Mouse (Mus musculus) embryonic facial prominence, embryonic 12.5 days (tissue): ENCODE measurements around the gene Stox2. TPM values are rescaled to one million over a fixed set of nuclear protein-coding genes. Genes with fewer than 3 reads are reported as not detected.

ENCODE experiments used
- ATAC-seq: fragments of 200-750 bp; cut with Nextera tagmentation; 2 replicates; pipeline ENCODE4 v1.8.0; 2017; ENCODE audit not compliant: insufficient number of reproducible peaks, insufficient read depth, low FRiP score, low TSS enrichment
- H3K27ac ChIP-seq: fragments of 300-500 bp; sonication (generic); 2 replicates; pipeline ENCODE4 v1.5.1; 2016; ENCODE audit warnings: mild to moderate bottlenecking
- H3K27me3 ChIP-seq: fragments of 300-500 bp; sonication (generic); 2 replicates; pipeline ENCODE4 v1.6.1; 2016; ENCODE audit warnings: mild to moderate bottlenecking, moderate library complexity
- H3K36me3 ChIP-seq: fragments of 300-500 bp; sonication (generic); 2 replicates; pipeline ENCODE4 v1.6.1; 2016; ENCODE audit warnings: mild to moderate bottlenecking
- H3K4me1 ChIP-seq: fragments of 300-500 bp; sonication (generic); 2 replicates; pipeline ENCODE4 v1.6.1; 2016
- H3K4me2 ChIP-seq: fragments of 300-500 bp; sonication (generic); replicated peaks from 2 replicates; pipeline ENCODE4 v1.6.1; 2016; ENCODE audit warnings: mild to moderate bottlenecking, moderate library complexity
- H3K4me3 ChIP-seq: fragments of 300-500 bp; sonication (generic); 2 replicates; pipeline ENCODE4 v1.5.1; 2016; ENCODE audit warnings: mild to moderate bottlenecking
- H3K9ac ChIP-seq: fragments of 300-500 bp; sonication (generic); 2 replicates; pipeline ENCODE4 v1.6.1; 2016; ENCODE audit warnings: mild to moderate bottlenecking, moderate library complexity
- H3K9me3 ChIP-seq: fragments of 300-500 bp; sonication (generic); 2 replicates; pipeline ENCODE4 v1.6.1; 2016; ENCODE audit warnings: mild to moderate bottlenecking, moderate library complexity
- WGBS: fragments of 180-500 bp; shearing (Covaris S2); methylation state at CpG from one replicate; pipeline ENCODE4 v1.1.7; 2016; 5-methylcytosine and 5-hydroxymethylcytosine counted together
- polyA plus RNA-seq: library from polyadenylated mRNA; unstranded; fragments of >200 nt; fragmentation: Nextera tagmentation; extraction: Ambion mirVana; gene quantifications from 2 replicates; pipeline ENCODE4 v1.2.1, GENCODE M21; 2016

Stox2 gene
- polyA plus RNA-seq, 1 experiment from 2014 or later: 23.9 TPM

GRCm38 (mm10) chr8:47193321-47193996 is 252.7 kb downstream of the Stox2 start:
- no peaks in the 10 kb centered on the region for H3K4me1 ChIP-seq
- H3K4me3 ChIP-seq: no peak overlapping the region
- H3K9ac ChIP-seq: no peak overlapping the region
- no peak overlapping the region for H3K4me2 ChIP-seq
- no peaks in the 10 kb centered on the region for H3K27me3 ChIP-seq
- H3K27ac ChIP-seq: no peak overlapping the region
- 94% methylated on average over 29 of the region's 29 CpGs for WGBS
- peaks cover 34% of the 10 kb centered on the region for H3K36me3 ChIP-seq
- H3K9me3 ChIP-seq: no peaks in the 10 kb centered on the region
- ATAC-seq: no peak

GRCm38 (mm10) chr8:47191444-47192365 is 254.5 kb downstream of the Stox2 start:
- Histone ChIP-seq H3K4me1 (no peaks in the 10 kb centered on the region), H3K4me3 (no peak overlapping the region), H3K27me3 (no peaks in the 10 kb centered on the region), H3K27ac (no peak overlapping the region), H3K4me2 (no peak overlapping the region), H3K9me3 (no peaks in the 10 kb centered on the region), H3K36me3 (peaks cover 34% of the 10 kb centered on the region), H3K9ac (no peak overlapping the region)
- no peak for ATAC-seq
- WGBS: 92% methylated on average over 18 of the region's 18 CpGs

GRCm38 (mm10) chr8:47185396-47185795 is 260.8 kb downstream of the Stox2 start:
- Histone ChIP-seq H3K27ac (no peak overlapping the region), H3K4me1 (no peaks in the 10 kb centered on the region), H3K4me2 (no peak overlapping the region), H3K27me3 (no peaks in the 10 kb centered on the region), H3K9me3 (no peaks in the 10 kb centered on the region), H3K4me3 (no peak overlapping the region), H3K36me3 (peaks cover 13% of the 10 kb centered on the region; the same call in 1 of the 2 replicates), H3K9ac (no peak overlapping the region)
- WGBS: 58% methylated on average over 6 of the region's 6 CpGs
- ATAC-seq: no peak

GRCm38 (mm10) chr8:47182771-47183558 is 263.2 kb downstream of the Stox2 start:
- Histone ChIP-seq H3K9ac (no peak overlapping the region), H3K4me2 (no peak overlapping the region), H3K9me3 (no peaks in the 10 kb centered on the region), H3K4me3 (no peak overlapping the region), H3K36me3 (peaks cover 13% of the 10 kb centered on the region; the same call in 1 of the 2 replicates), H3K27ac (no peak overlapping the region), H3K4me1 (no peaks in the 10 kb centered on the region), H3K27me3 (no peaks in the 10 kb centered on the region)
- ATAC-seq: no peak
- WGBS: 88% methylated on average over 6 of the region's 6 CpGs

- no peak overlapping the region for H3K9ac ChIP-seq
- H3K27me3 ChIP-seq: no peaks in the 10 kb centered on the region
- no peak overlapping the region for H3K4me2 ChIP-seq
- 92% methylated on average over 4 of the region's 4 CpGs for WGBS
- peaks cover 13% of the 10 kb centered on the region; the same call in 1 of the 2 replicates for H3K36me3 ChIP-seq
- H3K4me1 ChIP-seq: no peaks in the 10 kb centered on the region
- H3K9me3 ChIP-seq: no peaks in the 10 kb centered on the region
- ATAC-seq: no peak
- no peak overlapping the region for H3K4me3 ChIP-seq
- H3K27ac ChIP-seq: no peak overlapping the region
Observed at GRCm38 (mm10) chr8:47182292-47182691, 263.9 kb downstream of the Stox2 start.

- no peak for ATAC-seq
- 90% methylated on average over 18 of the region's 18 CpGs for WGBS
- H3K9me3 ChIP-seq: no peaks in the 10 kb centered on the region
- no peaks in the 10 kb centered on the region for H3K27me3 ChIP-seq
- H3K27ac ChIP-seq: no peak overlapping the region
- H3K4me3 ChIP-seq: no peak overlapping the region
- no peaks in the 10 kb centered on the region for H3K4me1 ChIP-seq
- H3K36me3 ChIP-seq: peaks cover 7% of the 10 kb centered on the region; the same call in 1 of the 2 replicates
- no peak overlapping the region for H3K4me2 ChIP-seq
- no peak overlapping the region for H3K9ac ChIP-seq
Observed at GRCm38 (mm10) chr8:47181032-47181698, 265.0 kb downstream of the Stox2 start.

GRCm38 (mm10) chr8:47180181-47180580 is 266.0 kb downstream of the Stox2 start:
- H3K4me3 ChIP-seq: no peak overlapping the region
- WGBS: 80% methylated on average over 5 of the region's 5 CpGs
- no peak for ATAC-seq

GRCm38 (mm10) chr8:47178785-47179184 is 267.4 kb downstream of the Stox2 start:
- Histone ChIP-seq H3K9me3 (no peaks in the 10 kb centered on the region), H3K9ac (no peak overlapping the region), H3K27ac (no peak overlapping the region), H3K4me3 (no peak overlapping the region), H3K4me1 (no peaks in the 10 kb centered on the region), H3K36me3 (no peaks in the 10 kb centered on the region), H3K27me3 (no peaks in the 10 kb centered on the region), H3K4me2 (no peak overlapping the region)
- WGBS: 93% methylated on average over 2 of the region's 2 CpGs
- ATAC-seq: no peak

More at GRCm38 (mm10) chr8:47180181-47180580, 266.0 kb downstream of the Stox2 start:
- Histone ChIP-seq H3K9me3 (no peaks in the 10 kb centered on the region), H3K27me3 (no peaks in the 10 kb centered on the region), H3K27ac (no peak overlapping the region), H3K9ac (no peak overlapping the region), H3K4me2 (no peak overlapping the region), H3K4me1 (no peaks in the 10 kb centered on the region), H3K36me3 (0 out of 2 replicates have a peak, but pooled peaks cover 3% of the 10 kb centered on the region)

GRCm38 (mm10) chr8:47173823-47174222 is 272.3 kb downstream of the Stox2 start:
- Histone ChIP-seq H3K4me1 (no peaks in the 10 kb centered on the region), H3K4me3 (no peak overlapping the region), H3K27ac (no peak overlapping the region), H3K9me3 (no peaks in the 10 kb centered on the region), H3K9ac (no peak overlapping the region), H3K36me3 (no peaks in the 10 kb centered on the region), H3K27me3 (no peaks in the 10 kb centered on the region), H3K4me2 (no peak overlapping the region)
- no peak for ATAC-seq
- WGBS: 84% methylated on average over 7 of the region's 7 CpGs

- H3K9ac ChIP-seq: no peak overlapping the region
- H3K4me1 ChIP-seq: no peaks in the 10 kb centered on the region
- no peak overlapping the region for H3K4me2 ChIP-seq
- no peaks in the 10 kb centered on the region for H3K36me3 ChIP-seq
- H3K4me3 ChIP-seq: no peak overlapping the region
- H3K9me3 ChIP-seq: no peaks in the 10 kb centered on the region
- no peaks in the 10 kb centered on the region for H3K27me3 ChIP-seq
- WGBS: 85% methylated on average over 9 of the region's 10 CpGs
- no peak overlapping the region for H3K27ac ChIP-seq
- no peak for ATAC-seq
Observed at GRCm38 (mm10) chr8:47172848-47173247, 273.3 kb downstream of the Stox2 start.

- Histone ChIP-seq H3K27ac (no peak overlapping the region), H3K9ac (no peak overlapping the region), H3K9me3 (no peaks in the 10 kb centered on the region), H3K4me1 (no peaks in the 10 kb centered on the region; the same call in 1 of the 2 replicates), H3K4me2 (no peak overlapping the region), H3K36me3 (no peaks in the 10 kb centered on the region), H3K27me3 (no peaks in the 10 kb centered on the region), H3K4me3 (no peak overlapping the region)
- 81% methylated on average over 3 of the region's 3 CpGs for WGBS
- ATAC-seq: no peak
Observed at GRCm38 (mm10) chr8:47160688-47161087, 285.5 kb downstream of the Stox2 start.
